18 mouse cellular contexts compared by ENCODE assay signal in genomic region chr2:53276435-53276834, GRCm38 (mm10).
"Had no signal": no experiment of that assay in that cellular context is flagged by ENCODE, and none has a peak within 500 bp of the region (broad histone marks: within the 10 kb centered on the region; RNA-seq: fewer than 3 reads in every experiment).

No protein-coding gene starts in this region.

- H3K9ac ChIP-seq: liver, postnatal 0 days; lung, embryonic 15.5 days; midbrain, embryonic 13.5 days; midbrain, embryonic 15.5 days; neural tube, embryonic 12.5 days; stomach, embryonic 15.5 days had no signal

- H3K27me3 ChIP-seq: lung, embryonic 15.5 days; megakaryocyte, embryonic 14.5 days; midbrain, embryonic 13.5 days; midbrain, embryonic 15.5 days; neural tube, embryonic 12.5 days; stomach, embryonic 15.5 days had no signal

- H3K9me3 ChIP-seq: lung, embryonic 15.5 days; megakaryocyte, embryonic 14.5 days; midbrain, embryonic 13.5 days; midbrain, embryonic 15.5 days; neural tube, embryonic 12.5 days; stomach, embryonic 15.5 days had no signal

- H3K4me3 ChIP-seq: lung, embryonic 15.5 days; megakaryocyte, embryonic 14.5 days; midbrain, embryonic 13.5 days; midbrain, embryonic 15.5 days; neural tube, embryonic 12.5 days; stomach, embryonic 15.5 days had no signal

- H3K4me2 ChIP-seq: lung, embryonic 15.5 days; midbrain, embryonic 11.5 days; midbrain, embryonic 13.5 days; midbrain, embryonic 15.5 days; neural tube, embryonic 12.5 days; stomach, embryonic 15.5 days had no signal

- DNase-seq: liver, postnatal 0 days; lung, adult 2 months; lung, postnatal 14 days; lung, postnatal 36 days; right cerebral cortex, postnatal 14 days; thymus, adult 2 months; thymus, postnatal 14 days; thymus, postnatal 36 days had no signal

- H3K4me1 ChIP-seq: lung, embryonic 15.5 days; megakaryocyte, embryonic 14.5 days; midbrain, embryonic 13.5 days; midbrain, embryonic 15.5 days; neural tube, embryonic 12.5 days; stomach, embryonic 15.5 days had no signal

- H3K27ac ChIP-seq: lung, embryonic 15.5 days; macrophage; midbrain, embryonic 13.5 days; midbrain, embryonic 15.5 days; neural tube, embryonic 12.5 days; stomach, embryonic 15.5 days; stomach, postnatal 0 days had no signal

- H3K36me3 ChIP-seq: lung, embryonic 15.5 days; midbrain, embryonic 13.5 days; midbrain, embryonic 15.5 days; neural tube, embryonic 12.5 days; stomach, embryonic 15.5 days had no signal

- ATAC-seq: liver, postnatal 0 days; lung, postnatal 0 days; midbrain, embryonic 13.5 days; midbrain, embryonic 15.5 days had no signal
